Mouse (Mus musculus) G1E (cell line): ENCODE results near the gene Pde8b. TPM values are rescaled to one million over a fixed set of nuclear protein-coding genes. Genes with fewer than 3 reads are reported as not detected.
"Not testable (repeated sequence)": the region's sequence is repeated elsewhere in the genome, so short reads cannot be mapped to it uniquely, and the experiment has no call there.

Experiments
- ATAC-seq: 2 replicates; pipeline ENCODE4 v1.8.0; 2016; ENCODE audit warnings: mild to moderate bottlenecking; ENCODE audit not compliant: insufficient number of reproducible peaks, poor library complexity, low FRiP score, severe bottlenecking; ENCODE audit errors: extremely low read depth
- DNase-seq: peaks from one replicate; pipeline ENCODE4 v3.0.0; 2012; ENCODE audit warnings: low spot score
- H3K27me3 ChIP-seq: 2 replicates; pipeline ENCODE4 v1.6.1; 2012; ENCODE audit warnings: mild to moderate bottlenecking, low read length, inconsistent platforms; ENCODE audit not compliant: insufficient read depth
- H3K36me3 ChIP-seq: replicated peaks from 2 replicates; pipeline ENCODE3; 2012; ENCODE audit warnings: mild to moderate bottlenecking, inconsistent platforms
- H3K4me1 ChIP-seq: 2 replicates; pipeline ENCODE4 v1.6.1; 2012; ENCODE audit warnings: low read depth, low read length, inconsistent platforms, mixed read lengths; ENCODE audit not compliant: insufficient read depth
- H3K4me3 ChIP-seq: 2 replicates; pipeline ENCODE4 v1.5.1; 2012; ENCODE audit warnings: low read depth, mild to moderate bottlenecking, inconsistent platforms, low read length, moderate library complexity, mixed read lengths
- H3K9me3 ChIP-seq: replicated peaks from 2 replicates; pipeline ENCODE4 v1.6.1; 2012; ENCODE audit warnings: inconsistent platforms
- CTCF ChIP-seq: IDR thresholded peaks from 2 replicates; pipeline ENCODE4 v1.5.1; 2012; ENCODE audit warnings: low read depth, low read length, inconsistent platforms, mixed read lengths
- GATA1 ChIP-seq: IDR thresholded peaks from 2 replicates; pipeline ENCODE4 v1.6.1; 2012; ENCODE audit warnings: borderline replicate concordance, low read length, inconsistent platforms, mixed read lengths
- GATA2 ChIP-seq: IDR thresholded peaks from 2 replicates; pipeline ENCODE4 v1.6.1; 2012; ENCODE audit warnings: low read depth, low read length, inconsistent platforms, borderline replicate concordance
- POLR2AphosphoS5 ChIP-seq: IDR thresholded peaks from 2 replicates; pipeline ENCODE4 v1.6.1; 2012; ENCODE audit warnings: low read depth, low read length, inconsistent platforms; ENCODE audit not compliant: insufficient replicate concordance
- TAL1 ChIP-seq: conservative IDR thresholded peaks from 2 replicates; pipeline ENCODE4 v1.6.1; 2012; ENCODE audit warnings: low read depth, low read length, inconsistent platforms, mixed read lengths
- polyA plus RNA-seq: library from polyadenylated mRNA; stranded (reverse); fragments of >175 nt; gene quantifications from 2 replicates; pipeline ENCODE4 v1.2.3, GENCODE M21; 2012
- total RNA-seq, 2 experiments: library from RNA; stranded (forward) in 1 of 2; stranded (reverse) in 1 of 2; fragments of 200-1000 nt in 1 of 2; fragments of >200 nt in 1 of 2; fragmentation: Nextera tagmentation in 1 of 2; gene quantifications; 2 replicates each; pipeline ENCODE4 v1.2.3; 2014 to 2017

The Pde8b gene
- total and polyA plus RNA-seq, 3 experiments, result 0.22 TPM; not detected in 2

- no peak for DNase-seq
- peaks cover 9% of the 10 kb centered on the region for H3K27me3 ChIP-seq
- H3K4me3 ChIP-seq, result no peak overlapping the region
- TF ChIP-seq CTCF (no peak), GATA2 (no peak), TAL1 (no peak), POLR2AphosphoS5 (no peak), GATA1 (no peak)
- H3K9me3 ChIP-seq, result no peaks in the 10 kb centered on the region
- no peak for ATAC-seq
- H3K36me3 ChIP-seq, result no peaks in the 10 kb centered on the region
- no peaks in the 10 kb centered on the region for H3K4me1 ChIP-seq
Measured at GRCm38 (mm10) chr13:95222569-95223426, 27.3 kb downstream of the Pde8b start.

GRCm38 (mm10) chr13:95221882-95222568 is 28.1 kb downstream of the Pde8b start:
- DNase-seq (no peak), ATAC-seq (no peak)
- Histone ChIP-seq H3K9me3 (no peaks in the 10 kb centered on the region), H3K36me3 (no peaks in the 10 kb centered on the region), H3K4me1 (no peaks in the 10 kb centered on the region), H3K4me3 (no peak overlapping the region), H3K27me3 (peaks cover 9% of the 10 kb centered on the region)
- TF ChIP-seq GATA1 (no peak), CTCF (no peak), GATA2 (no peak), POLR2AphosphoS5 (no peak), TAL1 (no peak)

- H3K9me3 ChIP-seq, ATAC-seq, H3K36me3 ChIP-seq, H3K27me3 ChIP-seq, DNase-seq, H3K4me3 ChIP-seq, H3K4me1 ChIP-seq: not testable (repeated sequence)
Measured at GRCm38 (mm10) chr13:95215661-95216170, 34.4 kb downstream of the Pde8b start.

- TF ChIP-seq TAL1 (no peak), POLR2AphosphoS5 (no peak), GATA1 (no peak), GATA2 (no peak), CTCF (no peak)
- Histone ChIP-seq H3K27me3 (peaks cover 3% of the 10 kb centered on the region; the same call in 1 of the 2 replicates), H3K36me3 (no peaks in the 10 kb centered on the region), H3K9me3 (no peaks in the 10 kb centered on the region), H3K4me3 (no peak overlapping the region), H3K4me1 (no peaks in the 10 kb centered on the region)
- no peak for DNase-seq
- no peak for ATAC-seq
Measured at GRCm38 (mm10) chr13:95212320-95212719, 37.8 kb downstream of the Pde8b start.

GRCm38 (mm10) chr13:95207301-95207700 is 42.8 kb downstream of the Pde8b start:
- H3K4me1 ChIP-seq, H3K9me3 ChIP-seq, H3K36me3 ChIP-seq, H3K4me3 ChIP-seq, DNase-seq, ATAC-seq, H3K27me3 ChIP-seq: not testable (repeated sequence)

GRCm38 (mm10) chr13:95202151-95202758 is 47.9 kb downstream of the Pde8b start:
- TF ChIP-seq TAL1 (no peak), CTCF (no peak), GATA2 (no peak), POLR2AphosphoS5 (no peak), GATA1 (no peak)
- Histone ChIP-seq H3K27me3 (peaks cover under 1% of the 10 kb centered on the region; the same call in 1 of the 2 replicates), H3K9me3 (no peaks in the 10 kb centered on the region), H3K36me3 (no peaks in the 10 kb centered on the region), H3K4me1 (no peaks in the 10 kb centered on the region), H3K4me3 (no peak overlapping the region)
- ATAC-seq, result no peak
- DNase-seq, result no peak

- H3K36me3 ChIP-seq, result no peaks in the 10 kb centered on the region
- no peaks in the 10 kb centered on the region for H3K9me3 ChIP-seq
- DNase-seq (no peak), ATAC-seq (no peak)
- no peak overlapping the region for H3K4me3 ChIP-seq
- no peak for TF ChIP-seq GATA1
- H3K27me3 ChIP-seq, result peaks cover 5% of the 10 kb centered on the region
- H3K4me1 ChIP-seq, result no peaks in the 10 kb centered on the region
Measured at GRCm38 (mm10) chr13:95200817-95201216, 49.3 kb downstream of the Pde8b start.
